Mouse (Mus musculus): ENCODE data around the gene Drd4.

Gene Drd4

DNA sequence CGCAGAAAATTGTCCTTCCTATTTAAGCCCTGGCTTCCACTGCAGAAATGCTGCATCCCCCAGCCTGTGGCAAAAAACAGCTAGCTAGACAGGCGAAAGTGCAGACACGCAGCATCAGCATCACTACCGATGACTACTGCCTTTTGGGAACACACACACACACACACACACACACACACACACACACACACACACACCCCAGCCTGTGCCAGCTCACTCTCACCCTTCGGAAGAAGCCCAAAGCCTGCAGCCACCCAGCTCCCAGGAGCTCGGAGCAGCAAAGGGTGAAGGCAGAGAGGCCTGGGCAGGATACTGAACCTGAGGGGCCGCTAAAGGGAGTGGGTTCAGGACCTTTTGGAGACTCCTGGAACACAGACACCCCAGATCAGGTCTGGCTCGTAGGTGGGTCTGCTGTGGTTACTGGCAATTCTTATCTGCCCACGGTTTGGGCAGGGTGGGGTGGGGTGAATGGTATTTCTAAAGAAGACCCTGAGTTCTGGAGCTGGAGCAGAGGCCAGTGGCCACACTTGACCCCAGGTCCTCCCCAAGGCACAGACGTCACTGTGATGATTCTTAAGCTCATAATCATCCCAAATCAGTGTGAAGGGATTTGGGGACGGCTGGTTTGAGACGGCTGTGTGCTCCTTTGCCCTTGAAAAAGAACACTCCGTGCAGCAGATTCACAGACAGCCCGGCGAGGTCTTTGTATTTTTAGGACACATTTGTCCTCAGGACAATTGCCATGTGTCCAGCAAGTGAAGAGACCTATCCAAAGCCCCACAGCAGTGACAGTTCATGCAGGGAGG lies 980 bp downstream of the Drd4 start:
- no peak for DNase-seq (ENCODE audit: low spot score)

- no peak for DNase-seq (ENCODE audit: low spot score)
Observed at GRCm38 (mm10) chr7:141293852-141294471, 2.2 kb downstream of the Drd4 start.

- DNase-seq (ENCODE audit: low spot score) = no peak
Observed at GRCm38 (mm10) chr7:141294479-141294878, 2.7 kb downstream of the Drd4 start.

GRCm38 (mm10) chr7:141297926-141298650 lies 6.3 kb downstream of the Drd4 start:
- DNase-seq (ENCODE audit: low spot score) = no peak

DNA sequence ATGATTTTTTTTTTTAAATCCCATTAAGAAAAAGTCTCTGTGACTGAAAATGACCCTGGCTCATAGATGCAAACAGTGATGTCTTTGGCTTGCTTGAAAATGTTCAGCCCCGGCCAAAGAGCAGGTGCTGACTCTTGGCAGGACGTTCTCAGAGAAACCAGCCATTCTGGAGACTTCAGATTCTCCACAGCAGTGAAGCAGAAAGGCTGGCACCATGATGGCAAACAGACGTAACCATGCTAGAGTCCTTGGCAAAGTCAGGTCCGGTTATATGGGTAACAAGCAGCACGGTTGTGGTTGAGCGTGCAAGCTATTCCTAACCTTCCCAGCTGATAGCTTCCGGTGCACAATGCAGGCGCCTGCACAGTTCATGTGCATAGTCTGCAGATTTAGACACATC lies 7.4 kb downstream of the Drd4 start:
- DNase-seq (ENCODE audit: low spot score) = no peak

GRCm38 (mm10) chr7:141301386-141301785 lies 9.6 kb downstream of the Drd4 start:
- DNase-seq (ENCODE audit: low spot score) = no peak

GRCm38 (mm10) chr7:141302702-141303268 lies 11.0 kb downstream of the Drd4 start:
- DNase-seq (ENCODE audit: low spot score) = no peak

DNA sequence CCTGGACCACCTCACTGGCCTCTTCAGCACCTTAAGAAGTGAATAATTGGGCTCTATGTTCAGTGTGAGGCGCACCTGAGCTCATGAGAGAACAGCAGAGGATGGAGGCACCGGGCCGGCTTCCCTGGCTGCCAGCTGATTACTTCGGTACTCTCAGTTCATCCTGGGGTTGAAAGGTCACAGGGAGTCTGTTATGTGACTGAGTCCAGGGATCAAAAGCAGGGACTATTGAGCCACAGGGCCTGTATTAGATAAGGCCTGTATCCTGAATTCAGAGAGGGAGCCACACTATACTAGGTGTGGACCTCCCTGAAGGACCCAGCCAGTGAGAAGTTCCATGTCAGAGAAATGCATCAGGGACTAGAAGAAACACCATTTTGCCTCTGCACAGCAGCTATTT lies 12.7 kb downstream of the Drd4 start:
- no peak for DNase-seq (ENCODE audit: low spot score)

DNA sequence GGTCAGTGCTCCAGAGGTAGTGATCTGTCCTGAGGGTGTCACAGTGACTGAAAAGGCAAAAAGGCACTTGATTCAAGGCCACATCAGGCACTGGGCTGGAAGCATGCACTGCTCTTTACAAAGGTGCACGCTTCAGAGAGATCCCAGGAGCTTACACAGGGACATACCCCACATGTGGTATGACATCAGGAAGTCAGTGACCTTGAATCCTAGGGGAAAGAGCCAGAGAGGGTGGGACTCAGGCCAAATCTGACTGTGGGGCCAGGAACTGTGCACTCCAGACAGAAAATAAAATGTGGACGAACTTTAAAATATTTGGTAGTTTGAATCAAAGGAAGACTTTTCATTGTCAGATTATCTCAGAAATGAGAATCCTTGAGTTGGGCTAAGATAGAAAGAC lies 22.6 kb downstream of the Drd4 start:
- no peak for DNase-seq (ENCODE audit: low spot score)

DNA sequence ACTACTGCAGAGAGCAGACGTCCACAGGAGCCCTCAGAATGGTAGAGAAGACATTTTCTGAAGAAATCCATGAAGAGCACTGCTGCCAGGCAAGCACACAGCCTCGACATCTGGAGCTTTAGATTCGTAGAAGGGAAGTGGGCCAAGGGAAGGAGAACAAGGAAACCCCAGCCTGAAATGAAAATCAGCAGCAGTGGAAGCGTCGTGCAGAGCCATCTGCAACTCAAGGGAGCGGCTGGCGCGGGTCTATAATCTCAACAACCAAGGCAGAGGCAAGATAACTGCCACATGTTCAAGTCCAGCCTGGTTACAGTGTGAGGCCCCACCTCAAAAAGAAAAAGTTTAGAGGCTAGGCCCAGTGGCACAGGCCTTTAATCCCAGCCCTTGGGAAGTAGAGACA lies 23.3 kb downstream of the Drd4 start:
- no peak for DNase-seq (ENCODE audit: low spot score)

DNA sequence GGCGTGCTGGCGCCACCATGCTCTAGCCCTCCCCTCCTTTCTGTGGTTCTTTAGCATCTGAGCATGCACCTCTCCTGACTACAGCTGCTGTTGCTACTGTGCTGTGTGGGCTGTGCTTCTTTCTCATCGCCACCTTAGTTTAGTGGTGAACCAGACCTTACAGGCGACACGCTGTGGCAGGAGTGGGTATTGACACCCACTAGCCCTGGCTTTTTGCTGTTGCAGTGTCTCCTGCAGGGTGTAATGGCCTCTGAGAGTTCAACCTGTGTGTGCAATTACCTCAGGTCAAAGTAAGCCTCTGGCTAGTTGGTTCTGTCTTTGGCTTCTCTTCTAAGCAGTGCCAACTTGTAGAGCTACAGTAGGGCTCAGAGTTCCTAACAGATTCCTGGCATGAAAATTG lies 24.2 kb downstream of the Drd4 start:
- DNase-seq (ENCODE audit: low spot score) = peak; percentile 35

GRCm38 (mm10) chr7:141317619-141318132 lies 25.9 kb downstream of the Drd4 start:
- DNase-seq (ENCODE audit: low spot score) = no peak

DNA sequence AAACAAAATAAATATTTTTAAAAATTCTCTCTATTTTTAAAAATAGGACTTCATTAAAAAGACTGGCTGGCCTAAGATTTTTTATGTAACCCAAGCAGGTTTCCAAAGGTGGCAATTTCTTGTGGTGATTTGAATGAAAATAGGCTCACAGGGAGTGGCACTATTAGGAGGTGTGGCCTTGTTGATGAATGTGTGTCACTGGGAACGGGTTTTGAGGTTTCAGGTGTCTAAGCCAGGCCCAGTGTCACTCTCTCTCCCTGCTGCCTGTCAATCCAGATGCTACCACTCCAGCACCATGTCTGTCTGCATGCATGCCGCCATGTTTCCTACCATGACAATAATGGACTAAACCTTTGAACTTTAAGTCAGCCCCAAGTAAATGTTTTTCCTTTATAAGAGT lies 27.6 kb downstream of the Drd4 start:
- DNase-seq (ENCODE audit: low spot score) = no peak

DNA sequence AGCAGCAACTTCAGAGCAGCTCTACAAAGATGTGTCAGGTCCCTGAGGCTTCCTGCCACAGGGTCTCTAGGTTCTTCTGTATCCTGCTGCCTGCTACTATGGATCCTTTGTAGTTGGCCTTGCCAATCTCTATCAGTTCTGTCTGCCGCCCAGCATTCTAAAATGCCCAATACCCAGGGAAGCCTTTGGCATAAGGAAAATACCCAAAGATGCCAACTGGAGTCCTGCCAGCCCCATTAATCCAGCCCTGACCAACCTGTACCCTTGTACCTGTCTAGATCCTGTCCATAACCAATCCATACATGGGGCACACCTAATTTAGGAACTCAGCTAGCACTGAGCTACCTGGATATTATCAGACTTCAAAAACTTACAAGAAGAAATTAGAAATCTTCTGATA lies 32.9 kb downstream of the Drd4 start:
- no peak for DNase-seq (ENCODE audit: low spot score)

- no peak for DNase-seq (ENCODE audit: low spot score)
Observed at GRCm38 (mm10) chr7:141326546-141327446, 35.0 kb downstream of the Drd4 start.

- DNase-seq (ENCODE audit: low spot score) = peak; percentile 96
Observed at GRCm38 (mm10) chr7:141327469-141328372, 35.9 kb downstream of the Drd4 start, which contains the start of the genes Deaf1 and Tmem80. Gene Deaf1 (minus strand): TSS chr7:141327690. Gene Tmem80 (plus strand): TSS chr7:141327739.

- DNase-seq (ENCODE audit: low spot score) = peak; percentile 26
Observed at GRCm38 (mm10) chr7:141328373-141328990, 36.7 kb downstream of the Drd4 start.

DNA sequence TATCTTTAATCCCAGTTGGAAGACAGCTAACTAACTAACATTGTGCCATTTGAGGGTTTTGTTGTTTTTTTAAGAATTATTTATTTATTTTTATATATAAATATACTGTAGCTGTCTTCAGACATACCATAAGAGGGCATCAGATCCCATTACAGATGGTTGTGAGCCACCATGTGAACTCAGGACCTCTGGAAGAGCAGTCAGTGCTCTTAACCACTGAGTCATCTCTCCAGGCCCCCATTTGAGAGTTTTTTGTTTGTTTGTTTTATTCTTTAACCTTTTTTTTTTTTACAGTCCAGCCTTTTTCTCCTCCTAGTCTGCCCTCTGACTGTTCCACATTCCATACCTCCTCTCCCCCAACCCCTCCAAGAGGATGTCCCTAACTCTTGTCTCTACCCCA lies 38.9 kb downstream of the Drd4 start:
- DNase-seq (ENCODE audit: low spot score) = no peak

- no peak for DNase-seq (ENCODE audit: low spot score)
Observed at GRCm38 (mm10) chr7:141331990-141332389, 40.2 kb downstream of the Drd4 start.

Measured in spleen, adult 12 weeks (tissue).